Mouse (Mus musculus): ENCODE results near the gene Ggcx.
"Not testable (repeated sequence)": the region's sequence is repeated elsewhere in the genome, so short reads cannot be mapped to it uniquely, and the experiment has no call there.

Gene Ggcx

GRCm38 (mm10) chr6:72465361-72466157 is 51.5 kb downstream of the Ggcx start:
- no peak for DNase-seq

- no peak for DNase-seq
Observed at GRCm38 (mm10) chr6:72466171-72466570, 52.1 kb downstream of the Ggcx start.

GRCm38 (mm10) chr6:72473264-72474041 is 59.3 kb downstream of the Ggcx start:
- DNase-seq: peak; percentile 51

GRCm38 (mm10) chr6:72475221-72475985 is 61.3 kb downstream of the Ggcx start:
- no peak for DNase-seq

- no peak for DNase-seq
Observed at GRCm38 (mm10) chr6:72476836-72477235, 62.7 kb downstream of the Ggcx start.

- DNase-seq: no peak
Observed at GRCm38 (mm10) chr6:72477621-72478020, 63.5 kb downstream of the Ggcx start.

GRCm38 (mm10) chr6:72478691-72479090 is 64.6 kb downstream of the Ggcx start:
- DNase-seq: not testable (repeated sequence)

GRCm38 (mm10) chr6:72479645-72480421 is 65.7 kb downstream of the Ggcx start:
- DNase-seq: no peak

GRCm38 (mm10) chr6:72480422-72480702 is 66.3 kb downstream of the Ggcx start:
- DNase-seq: no peak
